24 mouse cellular contexts compared by ENCODE assay signal in the genomic region with DNA sequence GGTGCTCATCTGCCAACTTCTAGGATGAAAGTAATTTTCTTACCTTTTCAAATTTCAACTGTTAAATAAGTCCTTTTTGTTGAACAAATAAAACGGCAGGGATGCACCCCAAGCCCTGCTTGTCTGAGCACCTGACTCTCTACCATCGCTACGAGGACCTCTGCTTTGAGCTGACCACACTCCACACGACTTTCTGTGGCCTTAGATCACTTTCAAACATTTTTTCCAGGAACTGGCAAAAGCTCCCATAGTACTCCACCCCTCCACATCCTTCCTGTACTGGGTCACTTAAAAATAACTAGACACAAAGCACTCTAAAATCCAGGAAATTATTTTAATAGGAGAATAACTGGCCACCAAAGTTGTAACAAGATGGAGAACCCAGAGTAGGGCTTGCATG. TPM values are rescaled to one million over a fixed set of nuclear protein-coding genes. Genes with fewer than 3 reads are reported as not detected.
A peak's percentile ranks its signal among the peaks of the same experiment; 100 is the strongest.
DNase-seq lines count a peak whose midpoint lies in the region; ATAC-seq lines count a peak whose summit lies in the region.
"Had no signal": no experiment of that assay in that cellular context is flagged by ENCODE, and none has a peak within 500 bp of the region (broad histone marks: within the 10 kb centered on the region; RNA-seq: fewer than 3 reads in every experiment).

No protein-coding gene starts in this region.

- H3K9ac ChIP-seq in heart, embryonic 12.5 days = no peak overlapping the region
- H3K9ac ChIP-seq in kidney, embryonic 15.5 days = no peak overlapping the region
- H3K9ac ChIP-seq: embryonic facial prominence, embryonic 13.5 days; forebrain, embryonic 15.5 days; heart, embryonic 15.5 days; limb, embryonic 13.5 days; liver, embryonic 13.5 days had no signal

- no peak for ATAC-seq in heart, embryonic 12.5 days (ENCODE audit: insufficient number of reproducible peaks, low FRiP score)
- ATAC-seq in kidney, embryonic 15.5 days (replicated peaks; ENCODE audit: low FRiP score) = no peak
- ATAC-seq in granulocyte monocyte progenitor cell, adult 5-6 weeks (replicated peaks; ENCODE audit: poor library complexity, severe bottlenecking) = no peak
- ATAC-seq: forebrain, embryonic 15.5 days; hindbrain, embryonic 16.5 days; Patski had no signal

- no peak overlapping the region for H3K4me2 ChIP-seq in heart, embryonic 12.5 days
- no peak overlapping the region for H3K4me2 ChIP-seq in kidney, embryonic 15.5 days
- H3K4me2 ChIP-seq: embryonic facial prominence, embryonic 13.5 days; forebrain, embryonic 15.5 days; heart, embryonic 15.5 days; limb, embryonic 13.5 days; liver, embryonic 13.5 days had no signal

- H3K36me3 ChIP-seq in heart, embryonic 12.5 days = no peaks in the 10 kb centered on the region
- no peaks in the 10 kb centered on the region for H3K36me3 ChIP-seq in kidney, embryonic 15.5 days
- H3K36me3 ChIP-seq: embryonic facial prominence, embryonic 13.5 days; forebrain, embryonic 10.5 days; forebrain, embryonic 15.5 days; heart, embryonic 15.5 days; limb, embryonic 13.5 days; liver, embryonic 13.5 days had no signal

- 58% methylated on average over 4 of the region's 4 CpGs for WGBS in heart, embryonic 12.5 days
- WGBS in kidney, embryonic 15.5 days = 74% methylated on average over 4 of the region's 4 CpGs

- no peaks in the 10 kb centered on the region for H3K9me3 ChIP-seq in heart, embryonic 12.5 days (replicated peaks)
- no peaks in the 10 kb centered on the region for H3K9me3 ChIP-seq in kidney, embryonic 15.5 days (replicated peaks)
- H3K9me3 ChIP-seq: embryonic facial prominence, embryonic 13.5 days; forebrain, embryonic 10.5 days; forebrain, embryonic 15.5 days; heart, embryonic 15.5 days; limb, embryonic 13.5 days; liver, embryonic 13.5 days had no signal

- H3K4me1 ChIP-seq in heart, embryonic 12.5 days (replicated peaks) = no peaks in the 10 kb centered on the region
- 0 out of 2 replicates have a peak, but pooled peaks cover 2% of the 10 kb centered on the region for H3K4me1 ChIP-seq in kidney, embryonic 15.5 days
- H3K4me1 ChIP-seq: embryonic facial prominence, embryonic 13.5 days; forebrain, embryonic 10.5 days; forebrain, embryonic 15.5 days; limb, embryonic 13.5 days had no signal

- no peak overlapping the region for H3K4me3 ChIP-seq in heart, embryonic 12.5 days
- H3K4me3 ChIP-seq in kidney, embryonic 15.5 days (replicated peaks) = no peak overlapping the region
- H3K4me3 ChIP-seq: embryonic facial prominence, embryonic 13.5 days; forebrain, embryonic 10.5 days; forebrain, embryonic 15.5 days; heart, embryonic 15.5 days; limb, embryonic 13.5 days; liver, embryonic 13.5 days had no signal

- intact Hi-C loops in heart, postnatal 10 days (cut with DNase I) = no loop called here

- no peak overlapping the region for H3K27ac ChIP-seq in heart, embryonic 12.5 days (ENCODE audit: poor library complexity, severe bottlenecking)
- no peak overlapping the region for H3K27ac ChIP-seq in kidney, embryonic 15.5 days
- H3K27ac ChIP-seq: embryonic facial prominence, embryonic 13.5 days; forebrain, embryonic 10.5 days; forebrain, embryonic 15.5 days; heart, embryonic 15.5 days; limb, embryonic 13.5 days; liver, embryonic 13.5 days had no signal

- H3K27me3 ChIP-seq in heart, embryonic 12.5 days (replicated peaks) = no peaks in the 10 kb centered on the region
- H3K27me3 ChIP-seq in kidney, embryonic 15.5 days = no peaks in the 10 kb centered on the region
- H3K27me3 ChIP-seq: embryonic facial prominence, embryonic 13.5 days; forebrain, embryonic 15.5 days; heart, embryonic 15.5 days; limb, embryonic 13.5 days; liver, embryonic 13.5 days had no signal

- DNase-seq in heart, adult 11 months = peak; percentile 95
- DNase-seq in heart, postnatal 10 days = peak; percentile 5 to 9
- no peak for DNase-seq in heart, postnatal 4 days
- DNase-seq in kidney, postnatal 14 days = peak; percentile 11
- DNase-seq: adrenal gland, postnatal 14 days; cerebellum, adult 18-20 months; cerebellum, postnatal 10 days; liver, embryonic 13.5 days; lung, adult 18-20 months; lung, postnatal 10 days; midbrain, embryonic 14.5 days; thymus, adult 2 months; thymus, postnatal 36 days had no signal

RNA-seq across cellular contexts. Expression of gene Rasgrf2, which starts 23.2 kb away (rescaled TPM):
- 0.89 and 1.1 TPM in 2 replicates for polyA plus RNA-seq in heart, embryonic 12.5 days (2016; fragmentation: Nextera tagmentation; extraction: Ambion mirVana)
- 1 to 10 TPM; 2.5 to 2.6 TPM for total RNA-seq in heart, postnatal 10 days (2021)
- total RNA-seq in heart, postnatal 4 days (2021) = 1 to 10 TPM; 1.2 to 1.3 TPM
- polyA plus RNA-seq in kidney, embryonic 15.5 days (2015; fragmentation: Nextera tagmentation; extraction: Ambion mirVana) = 1.0 and 1.5 TPM in 2 replicates
- 1.1 and 1.7 TPM in 2 replicates for total RNA-seq in granulocyte monocyte progenitor cell, adult 5-6 weeks (2014; fragmentation: Nextera tagmentation)
- total RNA-seq in granulocyte monocyte progenitor cell, adult 5-6 weeks (2017) = 0.26 and 0.73 TPM in 2 replicates
- total RNA-seq: MEL had no signal
- polyA plus RNA-seq: forebrain, embryonic 10.5 days had no signal
